Mouse (Mus musculus) CH12.LX (cell line): ENCODE results near the gene Gm45808. TPM values are rescaled to one million over a fixed set of nuclear protein-coding genes. Genes with fewer than 3 reads are reported as not detected.

Source experiments
- DNase-seq: peaks from one replicate; pipeline ENCODE4 v3.0.0-alpha.2; 2013; ENCODE audit errors: extremely low read depth
- H3K27ac ChIP-seq: 2 replicates; pipeline ENCODE4 v1.5.1; 2012; ENCODE audit warnings: low read depth, mild to moderate bottlenecking, control low read depth, moderate library complexity; ENCODE audit not compliant: insufficient read depth
- H3K27me3 ChIP-seq: replicated peaks from 2 replicates; pipeline ENCODE3; 2012; ENCODE audit warnings: inconsistent platforms
- H3K36me3 ChIP-seq, 2 experiments: replicated peaks in 1 of 2; 2 replicates each; pipeline versions ENCODE3 to v1.6.1; 2012; ENCODE audit warnings: inconsistent platforms in 1 of 2, low read length in 1 of 2, mild to moderate bottlenecking in 1 of 2, mixed read lengths in 1 of 2, moderate library complexity in 1 of 2; ENCODE audit not compliant: control insufficient read depth in 1 of 2, insufficient read depth in 1 of 2
- H3K4me1 ChIP-seq, 2 experiments: 2 replicates each; pipeline ENCODE4 v1.6.1; 2012; ENCODE audit warnings: inconsistent platforms in 1 of 2, moderate library complexity in 1 of 2; ENCODE audit not compliant: insufficient read depth in 2 of 2, control insufficient read depth in 1 of 2
- H3K4me2 ChIP-seq: 2 replicates; pipeline ENCODE4 v1.6.1; 2012; ENCODE audit warnings: low read depth, mild to moderate bottlenecking, control low read depth; ENCODE audit not compliant: poor library complexity, insufficient read depth, severe bottlenecking
- H3K4me3 ChIP-seq, 3 experiments: fragments of 150-350 bp in 1 of 3; sonication (generic) in 1 of 3; replicated peaks in 1 of 3; 2 replicates each; pipeline versions ENCODE3 to v1.5.1; 2011 to 2012; ENCODE audit warnings: low read depth in 2 of 3, low read length in 2 of 3, mild to moderate bottlenecking in 2 of 3, moderate library complexity in 2 of 3, control low read depth in 1 of 3, improper control_type of control experiment in 1 of 3, inconsistent platforms in 1 of 3, mixed read lengths in 1 of 3; ENCODE audit not compliant: poor library complexity in 1 of 3
- H3K79me2 ChIP-seq: replicated peaks from 2 replicates; pipeline ENCODE4 v1.6.1; 2012; ENCODE audit warnings: mild to moderate bottlenecking, moderate library complexity; ENCODE audit not compliant: control insufficient read depth, poor library complexity, insufficient read depth, severe bottlenecking; ENCODE audit errors: extremely low read depth
- H3K9ac ChIP-seq: 2 replicates; pipeline ENCODE4 v1.6.1; 2012; ENCODE audit warnings: low read depth, mild to moderate bottlenecking, control low read depth, moderate library complexity; ENCODE audit not compliant: insufficient read depth
- H3K9me3 ChIP-seq: replicated peaks from 2 replicates; pipeline ENCODE3; 2012; ENCODE audit warnings: low read length, inconsistent platforms, mixed read lengths
- CHD2 ChIP-seq: IDR thresholded peaks from 2 replicates; pipeline ENCODE4 v1.6.1; 2011; ENCODE audit warnings: low read length, improper control_type of control experiment
- CTCF ChIP-seq, 2 experiments: IDR thresholded peaks in 1 of 2; conservative IDR thresholded peaks in 1 of 2; 2 replicates each; pipeline ENCODE4 v1.5.1; 2011 to 2012; ENCODE audit warnings: low read depth in 2 of 2, low read length in 2 of 2, improper control_type of control experiment in 1 of 2, inconsistent platforms in 1 of 2, mild to moderate bottlenecking in 1 of 2, moderate library complexity in 1 of 2
- ETS1 ChIP-seq: conservative IDR thresholded peaks from 2 replicates; pipeline ENCODE4 v1.6.1; 2012; ENCODE audit warnings: low read depth, mild to moderate bottlenecking, inconsistent platforms, low read length, improper control_type of control experiment, moderate library complexity
- GABPA ChIP-seq: IDR thresholded peaks from 2 replicates; pipeline ENCODE4 v1.6.1; 2012; ENCODE audit warnings: low read depth, low read length, improper control_type of control experiment, inconsistent platforms; ENCODE audit not compliant: insufficient replicate concordance
- IRF4 ChIP-seq: IDR thresholded peaks from 2 replicates; pipeline ENCODE4 v1.6.1; 2014; ENCODE audit warnings: low read depth, mild to moderate bottlenecking, inconsistent platforms, low read length, improper control_type of control experiment
- JUN ChIP-seq: IDR thresholded peaks from 2 replicates; pipeline ENCODE4 v1.6.1; 2011; ENCODE audit warnings: low read depth, mild to moderate bottlenecking, low read length, improper control_type of control experiment, moderate library complexity; ENCODE audit not compliant: insufficient read depth
- JUND ChIP-seq: conservative IDR thresholded peaks from 2 replicates; pipeline ENCODE4 v1.6.1; 2011; ENCODE audit warnings: low read depth, low read length, improper control_type of control experiment
- MAX ChIP-seq: IDR thresholded peaks from 2 replicates; pipeline ENCODE4 v1.6.1; 2011; ENCODE audit warnings: low read length, improper control_type of control experiment
- MAZ ChIP-seq: IDR thresholded peaks from 2 replicates; pipeline ENCODE4 v1.6.1; 2012; ENCODE audit warnings: low read depth, mild to moderate bottlenecking, inconsistent platforms, low read length, improper control_type of control experiment, moderate library complexity
- MEF2A ChIP-seq: IDR thresholded peaks from 2 replicates; pipeline ENCODE4 v1.6.1; 2014; ENCODE audit warnings: low read depth, mild to moderate bottlenecking, inconsistent platforms, low read length, improper control_type of control experiment, borderline replicate concordance
- NELFE ChIP-seq: IDR thresholded peaks from 2 replicates; pipeline ENCODE4 v1.6.1; 2011; ENCODE audit warnings: low read depth, low read length, improper control_type of control experiment
- PAX5 ChIP-seq: IDR thresholded peaks from 2 replicates; pipeline ENCODE4 v1.6.1; 2012; ENCODE audit warnings: low read length, inconsistent platforms, mixed read lengths
- POLR2A ChIP-seq: IDR thresholded peaks from 2 replicates; pipeline ENCODE4 v1.6.1; 2011; ENCODE audit warnings: low read depth, mild to moderate bottlenecking, improper control_type of control experiment, low read length
- RAD21 ChIP-seq: IDR thresholded peaks from 2 replicates; pipeline ENCODE4 v1.6.1; 2011; ENCODE audit warnings: low read depth, mild to moderate bottlenecking, low read length, improper control_type of control experiment, moderate library complexity
- SIN3A ChIP-seq: IDR thresholded peaks from 2 replicates; pipeline ENCODE4 v1.6.1; 2012; ENCODE audit warnings: low read length, improper control_type of control experiment, inconsistent platforms
- UBTF ChIP-seq: IDR thresholded peaks from 2 replicates; pipeline ENCODE4 v1.6.1; 2012; ENCODE audit warnings: low read depth, mild to moderate bottlenecking, inconsistent platforms, low read length, improper control_type of control experiment, moderate library complexity
- USF2 ChIP-seq: conservative IDR thresholded peaks from 2 replicates; pipeline ENCODE4 v1.6.1; 2011; ENCODE audit warnings: low read depth, low read length, improper control_type of control experiment
- ZKSCAN1 ChIP-seq: IDR thresholded peaks from 2 replicates; pipeline ENCODE4 v1.6.1; 2012; ENCODE audit warnings: low read depth, inconsistent platforms, low read length, improper control_type of control experiment, borderline replicate concordance
- dilution Hi-C: fragments of 300-500 bp; cut with MboI; formaldehyde crosslinking; loops from 2 replicates; pipeline ENCODE4 v1.14.3; 2020; ENCODE audit warnings: low sequenced_read_pairs; ENCODE audit not compliant: extremely low pct_unique_long_range_greater_than_20kb, extremely low pct_ligation_motif_present
- in situ Hi-C: fragments of 300-500 bp; cut with MboI; formaldehyde crosslinking; loops from 3 replicates; pipeline ENCODE4 v1.14.3; 2019; ENCODE audit warnings: low sequenced_read_pairs, low pct_ligation_motif_present, low pct_unique_long_range_greater_than_20kb, mixed read lengths
- polyA plus RNA-seq: library from polyadenylated mRNA; unstranded; fragments of >175 nt; gene quantifications from 2 replicates; pipeline ENCODE4 v1.2.1, GENCODE M21; 2012; ENCODE audit warnings: low read depth; ENCODE audit not compliant: insufficient read length
- total RNA-seq, 2 experiments: library from RNA; depleted of rRNA; stranded (reverse); fragments of 300-350 nt in 1 of 2; fragments of >200 nt in 1 of 2; gene quantifications; 2 replicates each; pipeline ENCODE4 v1.2.3; 2012 to 2014

Gm45808 gene
- total and polyA plus RNA-seq, 3 experiments: 0.85 to 5.0 TPM; not detected in 1

- H3K9ac ChIP-seq: no peak overlapping the region
- dilution Hi-C loops: no loop called here
Measured at GRCm38 (mm10) chr7:45417962-45418492, 68.6 kb downstream of the Gm45808 start.

More at GRCm38 (mm10) chr7:45417962-45418492, 68.6 kb downstream of the Gm45808 start:
- Histone ChIP-seq H3K4me1 (peaks cover 7 to 21% of the 10 kb centered on the region in 2 experiments; a peak in 3 of 4 replicates), H3K79me2 (no peaks in the 10 kb centered on the region), H3K4me2 (no peak overlapping the region), H3K27ac (no peak overlapping the region), H3K9me3 (no peaks in the 10 kb centered on the region), H3K27me3 (peaks cover 6% of the 10 kb centered on the region), H3K4me3 (no peak overlapping the region), H3K36me3 (peaks cover 29 to 43% of the 10 kb centered on the region in 2 experiments)
- no peak for DNase-seq
- in situ Hi-C loops: no loop called here
- TF ChIP-seq MAX (no peak), MEF2A (no peak), PAX5 (no peak), SIN3A (no peak), CTCF (conservative IDR thresholded peaks at IDR 0.05 in 1 of 2, IDR thresholded peaks at IDR 0.05 in 1 of 2; ENCODE audit: low read depth in 2 of 2, low read length in 2 of 2) (no peak), JUN (no peak), NELFE (no peak), USF2 (no peak), POLR2A (no peak), UBTF (no peak), GABPA (no peak), MAZ (no peak), IRF4 (no peak), RAD21 (no peak), JUND (no peak), ZKSCAN1 (no peak), ETS1 (no peak), CHD2 (no peak)

Other genes starting within 250 kb of the Gm45808 start
Only the 20 nearest of the 36 such genes appear.
- 1.5 and 1.9 TPM in 2 replicates for gene Ppfia3, start 119.8 kb downstream of the Gm45808 start, total RNA-seq (2012; rRNA removed)
- 0.21 and 0.32 TPM in 2 replicates for gene Ppfia3, start 119.8 kb downstream of the Gm45808 start, total RNA-seq (2014; rRNA removed)
- gene Ppfia3, start 119.8 kb downstream of the Gm45808 start, polyA plus RNA-seq: 0.57 and 0.61 TPM in 2 replicates
- gene Lin7b, start 116.2 kb downstream of the Gm45808 start, total RNA-seq (2012; rRNA removed): 4.4 and 5.0 TPM in 2 replicates
- gene Lin7b, start 116.2 kb downstream of the Gm45808 start, total RNA-seq (2014; rRNA removed): 3.5 and 3.8 TPM in 2 replicates
- gene Lin7b, start 116.2 kb downstream of the Gm45808 start, polyA plus RNA-seq: 7.4 and 10.4 TPM in 2 replicates
- gene Snrnp70, start 91.1 kb downstream of the Gm45808 start, total RNA-seq (2012; rRNA removed): 197 and 229 TPM in 2 replicates
- 182 and 212 TPM in 2 replicates for gene Snrnp70, start 91.1 kb downstream of the Gm45808 start, total RNA-seq (2014; rRNA removed)
- gene Snrnp70, start 91.1 kb downstream of the Gm45808 start, polyA plus RNA-seq: 457 and 499 TPM in 2 replicates
- gene Kcna7, start 81.2 kb downstream of the Gm45808 start, total RNA-seq (2012; rRNA removed): 2.1 and 3.2 TPM in 2 replicates
- 0.16 and 0.23 TPM in 2 replicates for gene Kcna7, start 81.2 kb downstream of the Gm45808 start, total RNA-seq (2014; rRNA removed)
- 0.22 and 0.39 TPM in 2 replicates for gene Kcna7, start 81.2 kb downstream of the Gm45808 start, polyA plus RNA-seq
- gene Ntf5, start 73.1 kb downstream of the Gm45808 start, total RNA-seq (2012; rRNA removed): 0.71 and 1.5 TPM in 2 replicates
- 0.23 and 0.43 TPM in 2 replicates for gene Ntf5, start 73.1 kb downstream of the Gm45808 start, total RNA-seq (2014; rRNA removed)
- gene Ntf5, start 73.1 kb downstream of the Gm45808 start, polyA plus RNA-seq: 0.59 and 0.65 TPM in 2 replicates
- gene Lhb, start 66.0 kb downstream of the Gm45808 start, total RNA-seq (2012; rRNA removed): not detected in 2 replicates
- not detected in 2 replicates for gene Lhb, start 66.0 kb downstream of the Gm45808 start, total RNA-seq (2014; rRNA removed)
- not detected in 2 replicates for gene Lhb, start 66.0 kb downstream of the Gm45808 start, polyA plus RNA-seq
- 13.2 and 27.2 TPM in 2 replicates for gene Gys1, start 52.0 kb downstream of the Gm45808 start, total RNA-seq (2012; rRNA removed)
- 11.9 and 14.0 TPM in 2 replicates for gene Gys1, start 52.0 kb downstream of the Gm45808 start, total RNA-seq (2014; rRNA removed)
- gene Gys1, start 52.0 kb downstream of the Gm45808 start, polyA plus RNA-seq: 20.9 and 23.9 TPM in 2 replicates
- 224 and 253 TPM in 2 replicates for gene Ruvbl2, start 48.7 kb downstream of the Gm45808 start, total RNA-seq (2012; rRNA removed)
- 229 and 267 TPM in 2 replicates for gene Ruvbl2, start 48.7 kb downstream of the Gm45808 start, total RNA-seq (2014; rRNA removed)
- gene Ruvbl2, start 48.7 kb downstream of the Gm45808 start, polyA plus RNA-seq: 253 and 277 TPM in 2 replicates
- 142 and 164 TPM in 2 replicates for gene Ftl1, start 26.9 kb downstream of the Gm45808 start, total RNA-seq (2012; rRNA removed)
- gene Ftl1, start 26.9 kb downstream of the Gm45808 start, total RNA-seq (2014; rRNA removed): 790 and 1,027 TPM in 2 replicates
- gene Ftl1, start 26.9 kb downstream of the Gm45808 start, polyA plus RNA-seq: 31.2 and 60.3 TPM in 2 replicates
- gene Bax, start 19.9 kb downstream of the Gm45808 start, total RNA-seq (2012; rRNA removed): 232 and 233 TPM in 2 replicates
- gene Bax, start 19.9 kb downstream of the Gm45808 start, total RNA-seq (2014; rRNA removed): 185 and 195 TPM in 2 replicates
- gene Bax, start 19.9 kb downstream of the Gm45808 start, polyA plus RNA-seq: 273 and 321 TPM in 2 replicates
- 0.13 and 0.17 TPM in 2 replicates for gene Tulp2, start 4.9 kb downstream of the Gm45808 start, total RNA-seq (2012; rRNA removed)
- gene Tulp2, start 4.9 kb downstream of the Gm45808 start, total RNA-seq (2014; rRNA removed): not detected in 2 replicates
- not detected in 2 replicates for gene Tulp2, start 4.9 kb downstream of the Gm45808 start, polyA plus RNA-seq
- 5.9 and 6.4 TPM in 2 replicates for gene Dhdh, start 2.0 kb upstream of the Gm45808 start, total RNA-seq (2012; rRNA removed)
- gene Dhdh, start 2.0 kb upstream of the Gm45808 start, total RNA-seq (2014; rRNA removed): 7.1 and 7.2 TPM in 2 replicates
- gene Dhdh, start 2.0 kb upstream of the Gm45808 start, polyA plus RNA-seq: 15.3 and 18.0 TPM in 2 replicates
- gene Nucb1, start 23.6 kb upstream of the Gm45808 start, total RNA-seq (2012; rRNA removed): 83.4 and 92.6 TPM in 2 replicates
- 40.8 and 46.2 TPM in 2 replicates for gene Nucb1, start 23.6 kb upstream of the Gm45808 start, total RNA-seq (2014; rRNA removed)
- 90.4 and 129 TPM in 2 replicates for gene Nucb1, start 23.6 kb upstream of the Gm45808 start, polyA plus RNA-seq
- 11.7 and 12.0 TPM in 2 replicates for gene Ppp1r15a, start 39.5 kb upstream of the Gm45808 start, total RNA-seq (2012; rRNA removed)
- 12.5 and 13.9 TPM in 2 replicates for gene Ppp1r15a, start 39.5 kb upstream of the Gm45808 start, total RNA-seq (2014; rRNA removed)
- 31.8 and 37.1 TPM in 2 replicates for gene Ppp1r15a, start 39.5 kb upstream of the Gm45808 start, polyA plus RNA-seq
- 0.25 TPM in 2 replicates for gene Plekha4, start 39.5 kb upstream of the Gm45808 start, total RNA-seq (2012; rRNA removed)
- 0.28 TPM in 1 of 2 replicates, not detected in the other for gene Plekha4, start 39.5 kb upstream of the Gm45808 start, total RNA-seq (2014; rRNA removed)
- gene Plekha4, start 39.5 kb upstream of the Gm45808 start, polyA plus RNA-seq: 0.90 and 1.3 TPM in 2 replicates
- gene Hsd17b14, start 68.1 kb upstream of the Gm45808 start, total RNA-seq (2012; rRNA removed): not detected in 2 replicates
- gene Hsd17b14, start 68.1 kb upstream of the Gm45808 start, total RNA-seq (2014; rRNA removed): not detected in 2 replicates
- 1.5 and 2.3 TPM in 2 replicates for gene Hsd17b14, start 68.1 kb upstream of the Gm45808 start, polyA plus RNA-seq
- gene Bcat2, start 83.3 kb upstream of the Gm45808 start, total RNA-seq (2012; rRNA removed): 30.9 and 36.6 TPM in 2 replicates
- 12.9 and 13.5 TPM in 2 replicates for gene Bcat2, start 83.3 kb upstream of the Gm45808 start, total RNA-seq (2014; rRNA removed)
- 56.9 and 65.6 TPM in 2 replicates for gene Bcat2, start 83.3 kb upstream of the Gm45808 start, polyA plus RNA-seq
- 0.38 and 0.51 TPM in 2 replicates for gene Fgf21, start 128.7 kb upstream of the Gm45808 start, total RNA-seq (2012; rRNA removed)
- gene Fgf21, start 128.7 kb upstream of the Gm45808 start, total RNA-seq (2014; rRNA removed): 0.72 and 0.86 TPM in 2 replicates
- 0.41 and 0.44 TPM in 2 replicates for gene Fgf21, start 128.7 kb upstream of the Gm45808 start, polyA plus RNA-seq
- 1.3 and 6.4 TPM in 2 replicates for gene Fut1, start 130.5 kb upstream of the Gm45808 start, total RNA-seq (2012; rRNA removed)
- 1.8 and 2.5 TPM in 2 replicates for gene Fut1, start 130.5 kb upstream of the Gm45808 start, total RNA-seq (2014; rRNA removed)
- gene Fut1, start 130.5 kb upstream of the Gm45808 start, polyA plus RNA-seq: 2.4 and 2.5 TPM in 2 replicates
- 0.08 and 0.21 TPM in 2 replicates for gene Izumo1, start 135.0 kb upstream of the Gm45808 start, total RNA-seq (2012; rRNA removed)
- 0.16 and 0.17 TPM in 2 replicates for gene Izumo1, start 135.0 kb upstream of the Gm45808 start, total RNA-seq (2014; rRNA removed)
- 0.34 and 0.44 TPM in 2 replicates for gene Izumo1, start 135.0 kb upstream of the Gm45808 start, polyA plus RNA-seq